Mouse (Mus musculus) heart, postnatal 0 days (tissue): ENCODE measurements at regions not wholly inside any gene's neighbourhood (a gene's known extent, or its start where the extent isn't known, plus 50 kb on each side); places are given as distances from the start of the nearest gene placed in this dataset.
A peak's percentile ranks its signal among the peaks of the same experiment; 100 is the strongest.

Experiments used
- ATAC-seq: fragments of 200-750 bp; cut with Nextera tagmentation; 2 replicates; pipeline ENCODE4 v1.8.0; 2017; ENCODE audit warnings: low read depth, moderate number of reproducible peaks, moderate library complexity; ENCODE audit not compliant: insufficient read depth
- DNase-seq: peaks from one replicate; pipeline ENCODE4 v3.0.0-alpha.2; 2016; ENCODE audit warnings: low spot score
- H3K27ac ChIP-seq: fragments of 300-500 bp; sonication (generic); 2 replicates; pipeline ENCODE4 v1.5.1; 2014; ENCODE audit warnings: low read depth, mild to moderate bottlenecking
- H3K27me3 ChIP-seq: fragments of 300-500 bp; sonication (generic); 2 replicates; pipeline ENCODE4 v1.6.1; 2014; ENCODE audit warnings: low read length, mixed read lengths; ENCODE audit not compliant: control insufficient read depth, insufficient read depth
- H3K36me3 ChIP-seq: fragments of 300-500 bp; sonication (generic); replicated peaks from 2 replicates; pipeline ENCODE4 v1.6.1; 2014; ENCODE audit warnings: low read length, mixed read lengths; ENCODE audit not compliant: control insufficient read depth, insufficient read depth
- H3K4me1 ChIP-seq: fragments of 300-500 bp; sonication (generic); 2 replicates; pipeline ENCODE4 v1.6.1; 2014; ENCODE audit warnings: antibody characterized with exemption; ENCODE audit not compliant: control insufficient read depth, insufficient read depth
- H3K4me2 ChIP-seq: fragments of 300-500 bp; sonication (generic); 2 replicates; pipeline ENCODE4 v1.6.1; 2014; ENCODE audit warnings: low read depth, mild to moderate bottlenecking, low read length, moderate library complexity
- H3K4me3 ChIP-seq: fragments of 300-500 bp; sonication (generic); 2 replicates; pipeline ENCODE4 v1.5.1; 2014; ENCODE audit warnings: low read depth, low read length
- H3K9ac ChIP-seq: fragments of 300-500 bp; sonication (generic); replicated peaks from 2 replicates; pipeline ENCODE4 v1.6.1; 2014; ENCODE audit warnings: low read depth, low read length, mixed read lengths
- H3K9me3 ChIP-seq: fragments of 300-500 bp; sonication (generic); replicated peaks from 2 replicates; pipeline ENCODE4 v1.6.1; 2016; ENCODE audit warnings: low read length; ENCODE audit not compliant: control insufficient read depth
- CTCF ChIP-seq: IDR thresholded peaks from 2 replicates; pipeline ENCODE4 v1.5.1; 2016; ENCODE audit warnings: antibody characterized with exemption, control low read depth, low read depth
- EP300 ChIP-seq: IDR thresholded peaks from 2 replicates; pipeline ENCODE4 v1.6.1; 2016; ENCODE audit warnings: antibody characterized with exemption, low read depth
- WGBS: fragments of 180-500 bp; shearing (Covaris S2); extraction: QIAGEN DNeasy Blood & Tissue Kit; methylation state at CpG from one replicate; pipeline ENCODE4 v1.1.7; 2014; 5-methylcytosine and 5-hydroxymethylcytosine counted together

- Histone ChIP-seq H3K4me3 (no peak overlapping the region), H3K4me1 (peaks cover 13% of the 10 kb centered on the region), H3K9ac (no peak overlapping the region), H3K27ac (no peak overlapping the region), H3K9me3 (no peaks in the 10 kb centered on the region), H3K36me3 (no peaks in the 10 kb centered on the region), H3K4me2 (no peak overlapping the region), H3K27me3 (no peaks in the 10 kb centered on the region)
- TF ChIP-seq EP300 (no peak), CTCF (no peak)
- no peak for DNase-seq
- no peak for ATAC-seq
- WGBS: 87% methylated on average over 2 of the region's 2 CpGs
Observed at GRCm38 (mm10) chr13:34576392-34576791, 76.9 kb downstream of the Pxdc1 start.

- DNase-seq (no peak), ATAC-seq (no peak)
- H3K27ac ChIP-seq: no peak overlapping the region
- H3K4me1 ChIP-seq: peaks cover 13% of the 10 kb centered on the region
- no peaks in the 10 kb centered on the region for H3K27me3 ChIP-seq
- TF ChIP-seq CTCF: no peak
- TF ChIP-seq EP300: no peak
- no peaks in the 10 kb centered on the region for H3K36me3 ChIP-seq
- H3K4me3 ChIP-seq: no peak overlapping the region
- H3K9me3 ChIP-seq: no peaks in the 10 kb centered on the region
- H3K9ac ChIP-seq: no peak overlapping the region
- no peak overlapping the region for H3K4me2 ChIP-seq
- 9% methylated on average over 1 of the region's 1 CpGs for WGBS
Observed at GRCm38 (mm10) chr13:34575997-34576314, 77.3 kb downstream of the Pxdc1 start.

GRCm38 (mm10) chr13:34575179-34575996 is 77.9 kb downstream of the Pxdc1 start:
- peak overlapping the region; percentile 67 for H3K27ac ChIP-seq
- no peaks in the 10 kb centered on the region for H3K36me3 ChIP-seq
- DNase-seq (peak; percentile 74), ATAC-seq (peak; percentile 90)
- no peak overlapping the region for H3K4me3 ChIP-seq
- 27% methylated on average over 2 of the region's 2 CpGs for WGBS
- H3K9ac ChIP-seq: no peak overlapping the region
- H3K4me2 ChIP-seq: no peak overlapping the region
- no peaks in the 10 kb centered on the region for H3K9me3 ChIP-seq
- TF ChIP-seq CTCF (no peak), EP300 (no peak)
- peaks cover 13% of the 10 kb centered on the region for H3K4me1 ChIP-seq
- no peaks in the 10 kb centered on the region for H3K27me3 ChIP-seq

- no peak overlapping the region for H3K4me3 ChIP-seq
- no peak for ATAC-seq
- TF ChIP-seq CTCF (no peak), EP300 (no peak)
- no peaks in the 10 kb centered on the region for H3K9me3 ChIP-seq
- H3K36me3 ChIP-seq: no peaks in the 10 kb centered on the region
- no peak overlapping the region for H3K4me2 ChIP-seq
- no peak overlapping the region for H3K27ac ChIP-seq
- no peaks in the 10 kb centered on the region for H3K27me3 ChIP-seq
- 82% methylated on average over 2 of the region's 2 CpGs for WGBS
- no peak for DNase-seq
- peaks cover 9% of the 10 kb centered on the region; the same call in 1 of the 2 replicates for H3K4me1 ChIP-seq
- H3K9ac ChIP-seq: no peak overlapping the region
Observed at GRCm38 (mm10) chr13:34569312-34569711, 84.0 kb downstream of the Pxdc1 start.

GRCm38 (mm10) chr13:34566687-34567086 is 86.6 kb downstream of the Pxdc1 start:
- Histone ChIP-seq H3K4me1 (peaks cover 6% of the 10 kb centered on the region; the same call in 1 of the 2 replicates), H3K9me3 (no peaks in the 10 kb centered on the region), H3K9ac (no peak overlapping the region), H3K27ac (no peak overlapping the region), H3K4me3 (no peak overlapping the region), H3K36me3 (no peaks in the 10 kb centered on the region), H3K4me2 (no peak overlapping the region), H3K27me3 (no peaks in the 10 kb centered on the region)
- TF ChIP-seq CTCF (no peak), EP300 (no peak)
- ATAC-seq: no peak
- no peak for DNase-seq
- WGBS: 83% methylated on average over 1 of the region's 1 CpGs
